ENCODE assay signal across 29 mouse cellular contexts in the genomic region with DNA sequence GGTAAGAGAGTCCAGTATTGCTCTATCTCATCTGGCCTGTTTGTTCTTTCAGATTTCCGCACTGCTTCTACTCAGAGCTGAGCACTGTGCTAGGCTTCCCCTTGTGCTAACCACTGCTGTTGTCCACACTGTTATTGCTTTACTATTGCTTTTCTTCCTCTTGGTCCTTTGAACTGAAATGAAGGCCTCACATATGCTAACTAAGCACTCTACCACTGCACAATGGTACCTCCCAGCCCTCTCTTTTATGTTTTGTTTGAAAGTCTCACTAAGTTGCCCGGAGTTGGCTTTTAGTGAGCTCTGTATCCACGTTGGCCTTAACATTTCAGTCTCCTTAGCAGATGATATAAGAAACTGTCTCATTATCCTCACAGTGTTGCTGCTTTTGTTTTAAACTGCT.
"Had no signal": no experiment of that assay in that cellular context is flagged by ENCODE, and none has a peak within 500 bp of the region (broad histone marks: within the 10 kb centered on the region; RNA-seq: fewer than 3 reads in every experiment).

No protein-coding gene starts in this region.

- H3K27me3 ChIP-seq: heart, embryonic 13.5 days; heart, embryonic 15.5 days; hindbrain, embryonic 13.5 days; hindbrain, embryonic 15.5 days; kidney, embryonic 15.5 days; limb, embryonic 12.5 days; liver, embryonic 13.5 days; liver, embryonic 15.5 days had no signal

- H3K9ac ChIP-seq: heart, embryonic 13.5 days; heart, embryonic 15.5 days; hindbrain, embryonic 13.5 days; hindbrain, embryonic 15.5 days; kidney, embryonic 15.5 days; limb, embryonic 12.5 days; liver, embryonic 13.5 days; liver, embryonic 15.5 days; liver, postnatal 0 days had no signal

- DNase-seq: gastrocnemius, postnatal 14 days; gastrocnemius, postnatal 36 days; heart, adult 11 months; heart, adult 2 months; heart, postnatal 14 days; heart, postnatal 36 days; kidney, adult 11 months; kidney, adult 2 months; kidney, adult 9 months; kidney, postnatal 14 days; kidney, postnatal 36 days; layer of hippocampus, adult 9-11 months; liver; liver, embryonic 13.5 days; liver, postnatal 0 days had no signal

- H3K4me3 ChIP-seq: heart, adult 2 months; heart, embryonic 13.5 days; heart, embryonic 15.5 days; hindbrain, embryonic 13.5 days; hindbrain, embryonic 15.5 days; kidney, embryonic 15.5 days; left cerebral cortex, adult 2 months; limb, embryonic 10.5 days; limb, embryonic 12.5 days; liver, embryonic 13.5 days; liver, embryonic 15.5 days had no signal

- H3K4me2 ChIP-seq: heart, embryonic 11.5 days; heart, embryonic 13.5 days; heart, embryonic 15.5 days; hindbrain, embryonic 13.5 days; hindbrain, embryonic 15.5 days; kidney, embryonic 15.5 days; limb, embryonic 12.5 days; liver, embryonic 11.5 days; liver, embryonic 13.5 days; liver, embryonic 15.5 days had no signal

- H3K4me1 ChIP-seq: heart, embryonic 13.5 days; heart, embryonic 15.5 days; hindbrain, embryonic 13.5 days; hindbrain, embryonic 15.5 days; kidney, embryonic 15.5 days; limb, embryonic 10.5 days; limb, embryonic 12.5 days; liver, embryonic 13.5 days; liver, embryonic 15.5 days had no signal

- ATAC-seq: hindbrain, postnatal 0 days; intestine, embryonic 16.5 days; liver, postnatal 0 days had no signal

- H3K27ac ChIP-seq: heart, adult 2 months; heart, embryonic 13.5 days; heart, embryonic 15.5 days; hindbrain, embryonic 13.5 days; hindbrain, embryonic 15.5 days; hindbrain, postnatal 0 days; kidney, embryonic 15.5 days; kidney, postnatal 0 days; left cerebral cortex, adult 2 months; limb, embryonic 10.5 days; limb, embryonic 12.5 days; liver, embryonic 13.5 days; liver, embryonic 15.5 days had no signal

- H3K36me3 ChIP-seq: heart, embryonic 13.5 days; heart, embryonic 15.5 days; hindbrain, embryonic 13.5 days; hindbrain, embryonic 15.5 days; kidney, embryonic 15.5 days; limb, embryonic 10.5 days; limb, embryonic 12.5 days; liver, embryonic 13.5 days; liver, embryonic 15.5 days had no signal

- H3K9me3 ChIP-seq: heart, embryonic 13.5 days; heart, embryonic 15.5 days; hindbrain, embryonic 13.5 days; hindbrain, embryonic 15.5 days; kidney, embryonic 15.5 days; limb, embryonic 10.5 days; limb, embryonic 12.5 days; liver, embryonic 13.5 days; liver, embryonic 15.5 days had no signal
